Mouse (Mus musculus) forebrain, embryonic 13.5 days (tissue): ENCODE results near the gene Dusp10. TPM values are rescaled to one million over a fixed set of nuclear protein-coding genes. Genes with fewer than 3 reads are reported as not detected.

Experiments
- ATAC-seq: fragments of 200-750 bp; cut with Nextera tagmentation; 2 replicates; pipeline ENCODE4 v1.8.0; 2017
- H3K27ac ChIP-seq: fragments of 300-500 bp; sonication (generic); 2 replicates; pipeline ENCODE4 v1.5.1; 2015; ENCODE audit warnings: inconsistent platforms, mild to moderate bottlenecking, moderate library complexity
- H3K27me3 ChIP-seq: fragments of 300-500 bp; sonication (generic); 2 replicates; pipeline ENCODE4 v1.6.1; 2015; ENCODE audit warnings: mild to moderate bottlenecking, inconsistent platforms
- H3K36me3 ChIP-seq: fragments of 300-500 bp; sonication (generic); 2 replicates; pipeline ENCODE4 v1.6.1; 2015; ENCODE audit warnings: mild to moderate bottlenecking, inconsistent platforms; ENCODE audit not compliant: poor library complexity, severe bottlenecking
- H3K4me1 ChIP-seq: fragments of 300-500 bp; sonication (generic); 2 replicates; pipeline ENCODE4 v1.6.1; 2015; ENCODE audit warnings: inconsistent platforms
- H3K4me2 ChIP-seq: fragments of 300-500 bp; sonication (generic); 2 replicates; pipeline ENCODE4 v1.6.1; 2015; ENCODE audit warnings: inconsistent platforms, mild to moderate bottlenecking, moderate library complexity
- H3K4me3 ChIP-seq: fragments of 300-500 bp; sonication (generic); 2 replicates; pipeline ENCODE4 v1.5.1; 2015; ENCODE audit warnings: mild to moderate bottlenecking, inconsistent platforms
- H3K9ac ChIP-seq: fragments of 300-500 bp; sonication (generic); 2 replicates; pipeline ENCODE4 v1.6.1; 2015; ENCODE audit warnings: mild to moderate bottlenecking, inconsistent platforms
- H3K9me3 ChIP-seq: fragments of 300-500 bp; sonication (generic); replicated peaks from 2 replicates; pipeline ENCODE4 v1.6.1; 2016; ENCODE audit warnings: inconsistent platforms
- WGBS: fragments of 180-500 bp; shearing (Covaris S2); methylation state at CpG from one replicate; pipeline ENCODE4 v1.1.7; 2015; 5-methylcytosine and 5-hydroxymethylcytosine counted together
- polyA plus RNA-seq: library from polyadenylated mRNA; unstranded; fragments of >200 nt; fragmentation: Nextera tagmentation; extraction: Ambion mirVana; gene quantifications from 2 replicates; pipeline ENCODE4 v1.2.1, GENCODE M21; 2015

Gene Dusp10
- polyA plus RNA-seq, 1 experiment from 2014 or later, result 9.7 TPM

- ATAC-seq, result peak; percentile 73
- H3K27ac ChIP-seq, result peak overlapping the region; percentile 96
- H3K4me2 ChIP-seq, result peak overlapping the region; percentile 88
- no peaks in the 10 kb centered on the region for H3K9me3 ChIP-seq
- peak overlapping the region; percentile 68 for H3K4me3 ChIP-seq
- peak overlapping the region; percentile 83 for H3K9ac ChIP-seq
- 0 out of 2 replicates have a peak, but pooled peaks cover 15% of the 10 kb centered on the region for H3K36me3 ChIP-seq
- no peaks in the 10 kb centered on the region for H3K27me3 ChIP-seq
- peaks cover 50% of the 10 kb centered on the region for H3K4me1 ChIP-seq
- under 1% methylated on average over 62 of the region's 63 CpGs for WGBS
Measured at GRCm38 (mm10) chr1:184033390-184034010, 20.4 kb downstream of the Dusp10 start.

- peaks cover 51% of the 10 kb centered on the region for H3K4me1 ChIP-seq
- peak within 1 kb of the TSS; percentile 96 for H3K27ac ChIP-seq
- peak within 1 kb of the TSS; percentile 68 for H3K4me3 ChIP-seq
- H3K36me3 ChIP-seq, result peaks cover 18% of the 10 kb centered on the region
- peak; percentile 98 for ATAC-seq
- H3K4me2 ChIP-seq, result peak within 1 kb of the TSS; percentile 88
- WGBS, result under 1% methylated on average over 38 of the region's 38 CpGs
- no peaks in the 10 kb centered on the region for H3K27me3 ChIP-seq
- H3K9ac ChIP-seq, result peak within 1 kb of the TSS; percentile 83
- no peaks in the 10 kb centered on the region for H3K9me3 ChIP-seq
Measured at GRCm38 (mm10) chr1:184034011-184034557, 21.0 kb downstream of the Dusp10 start, which contains the start of gene 1700056E22Rik. TSS of gene 1700056E22Rik (minus strand) at chr1:184034301.

GRCm38 (mm10) chr1:184034741-184035181, 21.7 kb downstream of the Dusp10 start:
- peak overlapping the region; percentile 70 for H3K9ac ChIP-seq
- H3K36me3 ChIP-seq, result peaks cover 21% of the 10 kb centered on the region
- H3K4me1 ChIP-seq, result peaks cover 56% of the 10 kb centered on the region
- H3K27me3 ChIP-seq, result no peaks in the 10 kb centered on the region
- peak overlapping the region; percentile 88 for H3K4me2 ChIP-seq
- ATAC-seq, result no peak
- peak overlapping the region; percentile 68 for H3K4me3 ChIP-seq
- peak overlapping the region; percentile 70 for H3K27ac ChIP-seq
- no peaks in the 10 kb centered on the region for H3K9me3 ChIP-seq
- WGBS, result under 1% methylated on average over 12 of the region's 12 CpGs

GRCm38 (mm10) chr1:184035346-184035903, 22.3 kb downstream of the Dusp10 start:
- H3K4me2 ChIP-seq, result peak overlapping the region; percentile 88
- peaks cover 21% of the 10 kb centered on the region for H3K36me3 ChIP-seq
- 2% methylated on average over 12 of the region's 12 CpGs for WGBS
- H3K4me3 ChIP-seq, result peak overlapping the region; percentile 68
- H3K27ac ChIP-seq, result no peak overlapping the region
- no peaks in the 10 kb centered on the region for H3K9me3 ChIP-seq
- peak overlapping the region; percentile 70 for H3K9ac ChIP-seq
- no peak for ATAC-seq
- H3K4me1 ChIP-seq, result peaks cover 63% of the 10 kb centered on the region
- H3K27me3 ChIP-seq, result no peaks in the 10 kb centered on the region

GRCm38 (mm10) chr1:184037802-184038201, 24.7 kb downstream of the Dusp10 start:
- Histone ChIP-seq H3K4me3 (no peak overlapping the region), H3K27ac (no peak overlapping the region), H3K4me2 (no peak overlapping the region), H3K4me1 (peaks cover 73% of the 10 kb centered on the region), H3K9me3 (no peaks in the 10 kb centered on the region), H3K36me3 (peaks cover 21% of the 10 kb centered on the region), H3K9ac (no peak overlapping the region), H3K27me3 (no peaks in the 10 kb centered on the region)
- 97% methylated on average over 4 of the region's 4 CpGs for WGBS
- no peak for ATAC-seq

GRCm38 (mm10) chr1:184039301-184039700, 26.2 kb downstream of the Dusp10 start:
- WGBS, result 91% methylated on average over 10 of the region's 10 CpGs
- no peak for ATAC-seq
- Histone ChIP-seq H3K9me3 (no peaks in the 10 kb centered on the region), H3K9ac (no peak overlapping the region), H3K36me3 (peaks cover 21% of the 10 kb centered on the region), H3K27me3 (no peaks in the 10 kb centered on the region), H3K27ac (no peak overlapping the region), H3K4me2 (peak overlapping the region; percentile 27; the same call in 1 of the 2 replicates), H3K4me1 (peaks cover 69% of the 10 kb centered on the region), H3K4me3 (no peak overlapping the region)

- ATAC-seq, result no peak
- Histone ChIP-seq H3K4me2 (peak overlapping the region; percentile 27; the same call in 1 of the 2 replicates), H3K9ac (no peak overlapping the region), H3K9me3 (no peaks in the 10 kb centered on the region), H3K4me3 (no peak overlapping the region), H3K27ac (no peak overlapping the region), H3K36me3 (peaks cover 21% of the 10 kb centered on the region), H3K4me1 (peaks cover 72% of the 10 kb centered on the region), H3K27me3 (no peaks in the 10 kb centered on the region)
- whole genome bisulfite sequencing, result 83% methylated on average over 11 of the region's 11 CpGs
Measured at GRCm38 (mm10) chr1:184040181-184040580, 27.1 kb downstream of the Dusp10 start.

- peaks cover 21% of the 10 kb centered on the region for H3K36me3 ChIP-seq
- H3K4me3 ChIP-seq, result no peak overlapping the region
- WGBS, result 64% methylated on average over 1 of the region's 1 CpGs
- H3K9me3 ChIP-seq, result no peaks in the 10 kb centered on the region
- H3K27me3 ChIP-seq, result no peaks in the 10 kb centered on the region
- peak overlapping the region; percentile 27; the same call in 1 of the 2 replicates for H3K4me2 ChIP-seq
- ATAC-seq, result no peak
- H3K27ac ChIP-seq, result no peak overlapping the region
- peaks cover 66% of the 10 kb centered on the region for H3K4me1 ChIP-seq
- H3K9ac ChIP-seq, result no peak overlapping the region
Measured at GRCm38 (mm10) chr1:184040906-184041305, 27.8 kb downstream of the Dusp10 start.

GRCm38 (mm10) chr1:184041778-184042573, 28.9 kb downstream of the Dusp10 start:
- peaks cover 60% of the 10 kb centered on the region for H3K4me1 ChIP-seq
- no peak overlapping the region for H3K27ac ChIP-seq
- H3K4me3 ChIP-seq, result no peak overlapping the region
- no peaks in the 10 kb centered on the region for H3K9me3 ChIP-seq
- peak overlapping the region; percentile 34 for H3K4me2 ChIP-seq
- H3K9ac ChIP-seq, result peak overlapping the region; percentile 43; the same call in 1 of the 2 replicates
- H3K36me3 ChIP-seq, result peaks cover 19% of the 10 kb centered on the region
- 0 out of 2 replicates have a peak, but pooled peaks have one; percentile 17 for ATAC-seq
- H3K27me3 ChIP-seq, result no peaks in the 10 kb centered on the region
- WGBS, result 67% methylated on average over 9 of the region's 9 CpGs

- peaks cover 52% of the 10 kb centered on the region for H3K4me1 ChIP-seq
- H3K27me3 ChIP-seq, result no peaks in the 10 kb centered on the region
- peaks cover 11% of the 10 kb centered on the region for H3K36me3 ChIP-seq
- 73% methylated on average over 9 of the region's 9 CpGs for WGBS
- ATAC-seq, result no peak
- H3K4me2 ChIP-seq, result peak overlapping the region; percentile 34; the same call in 1 of the 2 replicates
- H3K9me3 ChIP-seq, result no peaks in the 10 kb centered on the region
- H3K27ac ChIP-seq, result no peak overlapping the region
- no peak overlapping the region for H3K4me3 ChIP-seq
- no peak overlapping the region for H3K9ac ChIP-seq
Measured at GRCm38 (mm10) chr1:184042745-184043144, 29.6 kb downstream of the Dusp10 start.

- Histone ChIP-seq H3K27me3 (no peaks in the 10 kb centered on the region), H3K36me3 (peaks cover 6% of the 10 kb centered on the region), H3K4me3 (no peak overlapping the region), H3K4me1 (peaks cover 46% of the 10 kb centered on the region), H3K9ac (no peak overlapping the region), H3K27ac (no peak overlapping the region), H3K4me2 (no peak overlapping the region), H3K9me3 (no peaks in the 10 kb centered on the region)
- 67% methylated on average over 6 of the region's 6 CpGs for WGBS
- ATAC-seq, result no peak
Measured at GRCm38 (mm10) chr1:184043391-184043790, 30.3 kb downstream of the Dusp10 start.
